Mouse (Mus musculus) layer of hippocampus, postnatal 25 days (tissue): ENCODE data around the gene Tnfrsf8. TPM values are rescaled to one million over a fixed set of nuclear protein-coding genes. Genes with fewer than 3 reads are reported as not detected.

Experiments used
- DNase-seq, 2 experiments: peaks; one replicate each; pipeline ENCODE4 v3.0.0; 2022; ENCODE audit warnings: mixed read lengths in 2 of 2, low spot score in 1 of 2; ENCODE audit errors: extremely low spot score in 1 of 2
- total RNA-seq, 2 experiments: library from RNA; stranded (reverse); gene quantifications; 2 replicates each; pipeline ENCODE4 v1.2.3; 2021

Tnfrsf8 gene
- total RNA-seq, 2 experiments from 2014 or later = 0.79 to 1.1 TPM

DNA sequence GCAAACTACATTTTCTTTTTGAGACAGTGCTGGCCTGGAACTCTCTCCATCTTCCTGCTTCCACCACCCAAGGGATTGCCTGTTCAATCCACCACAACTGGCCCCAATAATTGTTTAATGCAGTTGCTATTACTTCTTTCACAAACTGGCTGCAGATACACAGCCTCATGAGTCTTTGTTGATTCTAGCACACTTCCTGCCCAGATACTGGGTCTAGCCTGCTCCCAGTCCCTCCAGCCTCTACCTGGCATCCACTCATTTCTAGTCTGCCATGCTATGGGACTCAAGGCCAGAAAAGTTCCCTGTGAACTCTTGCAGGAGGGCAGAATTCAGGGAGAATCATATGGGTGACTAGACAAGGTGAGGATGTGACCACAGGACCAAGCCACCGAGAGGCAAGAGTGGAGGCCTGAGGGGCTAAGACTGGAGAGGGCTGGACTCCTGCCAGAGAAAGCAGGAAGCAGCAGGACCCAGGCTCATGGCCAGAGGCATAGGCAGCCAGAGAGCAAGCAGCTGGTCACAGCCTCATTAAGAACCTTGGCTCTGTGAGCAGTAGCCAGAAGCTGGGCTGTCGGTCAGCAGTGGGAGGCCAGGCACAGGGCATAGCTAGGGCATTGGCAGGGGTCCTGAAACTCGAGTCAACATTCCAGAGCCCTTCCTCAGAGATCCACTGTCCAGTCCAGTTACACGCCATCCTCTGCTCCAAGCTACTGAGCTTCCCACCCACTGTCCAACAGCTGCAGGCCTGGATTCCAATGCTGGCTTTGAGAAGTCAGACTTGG is 75.7 kb downstream of the Tnfrsf8 start:
- DNase-seq = no peak

DNA sequence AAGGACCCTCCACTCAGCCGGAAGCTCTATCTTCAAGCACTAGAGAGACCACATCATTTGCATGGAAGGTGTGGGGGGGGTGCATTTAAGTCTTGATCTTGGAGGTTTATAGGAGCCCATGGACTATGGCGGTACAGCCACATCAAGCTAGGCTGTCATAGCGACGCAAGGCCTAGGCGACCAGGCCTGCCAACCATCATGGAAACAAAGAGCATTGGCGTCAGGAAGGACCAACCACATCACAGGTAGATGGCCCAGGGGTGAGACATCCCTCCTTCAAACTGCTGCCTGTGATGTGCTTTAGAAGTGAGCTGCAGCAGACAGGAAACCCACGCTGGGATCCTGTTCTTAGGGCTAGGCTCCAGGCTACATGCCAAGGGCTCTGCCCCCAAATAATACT is 78.9 kb downstream of the Tnfrsf8 start:
- DNase-seq = no peak

DNA sequence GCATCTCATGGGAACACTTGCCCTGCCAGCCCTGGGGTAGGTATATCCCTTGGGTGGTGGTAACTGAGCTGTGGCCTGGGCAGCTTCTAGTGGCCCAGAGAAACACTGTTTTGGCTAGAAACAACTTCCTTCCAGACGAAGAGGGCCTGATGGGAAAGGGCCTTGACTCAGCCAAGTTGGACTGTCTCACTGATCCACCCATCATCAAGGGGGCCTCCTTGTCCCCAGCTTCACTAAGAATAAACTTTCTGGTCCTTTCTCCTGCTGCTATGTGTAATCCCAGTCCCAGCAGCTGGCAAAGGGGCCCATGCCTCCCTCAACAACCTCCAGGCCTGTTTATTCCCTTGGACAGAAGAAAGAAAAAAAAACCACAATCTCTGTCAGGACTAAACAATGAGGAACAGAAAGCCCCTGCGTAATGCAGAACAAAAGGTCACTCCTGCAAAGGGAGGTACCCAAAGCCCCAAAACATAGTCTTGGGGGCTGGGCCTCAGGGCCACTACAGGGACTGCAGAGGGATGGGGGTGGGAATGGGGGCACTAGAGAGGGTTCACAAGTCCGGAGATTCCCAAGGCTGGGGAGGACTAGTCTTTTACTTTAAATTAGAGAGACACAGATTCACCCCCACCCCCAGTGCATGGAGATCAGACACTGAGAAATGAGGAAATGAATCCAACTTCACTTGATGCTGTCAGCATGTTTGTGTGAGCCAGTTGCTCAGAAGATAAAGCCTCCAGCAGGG is 81.3 kb downstream of the Tnfrsf8 start:
- DNase-seq = no peak

DNA sequence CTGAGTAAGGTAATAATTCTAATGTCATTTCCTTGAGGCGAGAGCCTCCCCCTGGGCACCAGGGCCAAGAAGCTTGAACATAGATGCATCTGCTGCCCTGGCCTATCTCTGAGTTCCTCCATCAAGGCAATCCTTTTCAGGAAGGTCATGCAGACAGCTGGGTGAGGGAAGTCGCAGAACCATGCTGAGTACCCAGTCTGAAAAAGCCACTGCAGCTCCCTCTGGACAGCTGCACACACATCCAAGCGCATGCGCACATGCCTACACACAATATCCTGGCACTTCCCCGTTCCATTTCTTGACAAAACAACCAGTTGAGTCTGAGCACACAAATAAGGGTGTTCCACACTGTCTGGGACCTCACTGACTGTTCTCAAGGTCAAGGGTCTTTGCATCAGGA is 83.2 kb downstream of the Tnfrsf8 start:
- no peak for DNase-seq

DNA sequence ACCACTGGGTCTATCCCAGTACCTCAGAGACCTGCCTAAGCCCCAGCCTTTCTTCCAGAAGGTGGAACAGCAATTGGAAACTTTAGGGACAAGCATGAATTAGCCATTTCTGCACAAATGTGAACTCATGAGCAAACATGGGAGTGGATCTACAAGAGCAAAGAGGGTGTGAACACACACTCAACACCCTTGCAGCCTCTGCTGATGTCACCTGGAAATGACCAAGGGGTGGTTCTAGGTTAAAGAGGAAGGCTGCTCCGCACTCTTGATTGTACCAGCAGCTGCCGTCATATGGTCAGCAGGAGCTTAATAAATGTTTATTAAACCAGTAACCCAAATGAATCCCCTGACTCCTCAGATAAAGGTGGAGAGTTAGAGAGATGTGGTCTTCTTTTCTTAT is 84.3 kb downstream of the Tnfrsf8 start:
- DNase-seq = no peak

DNA sequence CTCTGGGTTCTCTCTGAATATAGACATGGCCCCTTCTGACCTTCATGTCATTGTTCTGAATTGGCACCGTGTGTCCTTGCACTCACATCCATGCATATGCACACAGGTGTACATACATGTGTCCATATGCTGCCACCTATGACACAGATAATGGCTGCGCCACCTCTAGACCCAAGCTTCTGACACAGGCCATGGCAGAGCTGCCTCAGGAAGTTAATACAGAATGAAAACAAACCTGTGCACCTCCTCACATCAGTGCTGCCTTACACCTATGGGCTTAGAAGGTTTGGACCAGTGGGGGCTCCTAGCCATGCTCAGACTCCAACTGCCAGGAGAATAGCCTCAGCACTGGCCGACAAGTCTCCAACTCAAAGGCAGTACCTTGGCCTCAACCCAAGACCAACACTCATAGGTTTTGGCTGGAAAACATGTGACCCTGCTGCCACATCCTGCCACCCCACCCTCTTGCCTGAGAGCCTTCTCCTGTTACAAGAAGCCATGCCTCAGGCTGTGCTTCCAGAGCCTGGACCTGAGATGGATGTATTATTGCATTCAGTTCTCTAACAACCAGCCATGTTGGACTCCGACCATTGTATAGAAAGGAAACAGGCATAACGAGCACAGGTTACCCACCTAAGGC is 85.3 kb downstream of the Tnfrsf8 start:
- DNase-seq = no peak

DNA sequence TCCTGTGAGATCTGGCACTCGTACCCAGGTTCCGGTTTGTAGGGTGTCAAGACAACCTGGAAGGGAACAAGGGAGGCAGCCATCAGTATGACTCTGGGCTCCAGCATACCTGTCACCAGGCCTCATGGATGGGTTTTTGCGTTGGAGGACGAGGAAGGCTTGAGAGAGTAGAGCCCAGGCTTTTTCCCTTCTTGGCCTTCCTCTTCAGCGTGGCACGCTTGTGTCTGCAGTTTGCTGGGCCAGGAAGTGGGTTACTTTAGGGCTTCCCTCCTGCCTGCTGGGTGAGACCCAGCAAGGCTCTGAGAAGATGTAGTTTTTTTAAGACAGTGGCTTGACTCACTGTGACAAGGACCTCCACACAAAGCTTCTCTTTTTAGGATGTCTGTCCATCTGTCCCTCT is 85.9 kb downstream of the Tnfrsf8 start:
- DNase-seq = no peak

DNA sequence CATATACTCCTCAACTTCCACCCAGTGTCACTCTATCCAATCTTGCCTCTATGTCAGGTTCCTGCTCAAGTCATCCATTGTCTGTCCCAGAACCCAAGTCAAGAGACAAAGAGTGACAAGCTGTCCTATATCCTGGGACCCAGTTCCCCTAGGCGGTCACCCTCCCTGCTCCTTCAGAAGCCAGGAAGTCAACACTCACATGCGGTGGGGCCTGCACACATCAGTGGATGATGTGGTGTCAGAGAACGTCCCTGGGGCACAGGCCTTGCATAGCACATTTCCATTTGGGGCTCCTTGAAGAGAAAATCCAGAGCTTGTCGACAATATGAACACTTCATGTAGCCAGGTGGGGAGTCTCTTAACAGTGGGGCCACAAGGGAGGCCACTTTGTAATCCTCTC is 90.4 kb downstream of the Tnfrsf8 start:
- no peak for DNase-seq

DNA sequence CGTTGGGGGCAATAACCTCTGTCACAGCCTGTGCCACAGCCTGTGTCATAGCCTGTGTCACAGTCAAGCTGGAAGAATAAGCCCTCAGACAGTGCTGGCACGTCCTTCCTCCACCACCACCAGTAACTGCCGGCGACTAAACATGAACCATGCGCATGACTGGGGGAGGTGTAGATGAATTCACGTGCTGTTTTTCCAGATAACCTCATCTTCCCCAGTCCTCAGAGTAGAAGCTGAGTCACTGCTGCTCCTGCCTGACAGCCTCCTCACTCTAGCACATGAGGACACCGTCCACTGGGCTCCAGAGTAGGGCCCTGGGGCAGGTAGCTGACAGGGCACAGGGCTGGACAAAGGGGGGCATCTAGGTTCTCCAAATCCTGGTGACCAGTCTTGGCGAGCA is 92.9 kb downstream of the Tnfrsf8 start:
- no peak for DNase-seq

DNA sequence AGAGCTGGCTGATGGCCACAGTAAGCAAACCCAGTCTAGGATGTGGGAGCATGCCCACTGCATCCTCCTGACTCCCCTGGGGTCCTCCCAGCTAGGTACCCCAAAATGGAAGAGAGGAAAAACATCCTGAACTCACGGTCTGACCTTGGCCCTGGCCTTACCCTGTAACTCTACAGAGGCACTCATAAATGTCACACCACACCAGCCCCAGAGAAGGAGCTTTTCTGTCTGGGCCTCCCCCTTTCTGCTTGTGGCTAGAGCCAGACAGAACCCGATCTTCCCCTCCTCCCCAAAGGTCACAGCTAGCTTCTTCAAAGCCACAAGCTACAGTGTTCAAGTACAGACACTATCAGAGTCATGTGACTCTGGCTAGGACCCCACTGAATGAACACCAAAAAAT is 93.6 kb downstream of the Tnfrsf8 start:
- DNase-seq = no peak

DNA sequence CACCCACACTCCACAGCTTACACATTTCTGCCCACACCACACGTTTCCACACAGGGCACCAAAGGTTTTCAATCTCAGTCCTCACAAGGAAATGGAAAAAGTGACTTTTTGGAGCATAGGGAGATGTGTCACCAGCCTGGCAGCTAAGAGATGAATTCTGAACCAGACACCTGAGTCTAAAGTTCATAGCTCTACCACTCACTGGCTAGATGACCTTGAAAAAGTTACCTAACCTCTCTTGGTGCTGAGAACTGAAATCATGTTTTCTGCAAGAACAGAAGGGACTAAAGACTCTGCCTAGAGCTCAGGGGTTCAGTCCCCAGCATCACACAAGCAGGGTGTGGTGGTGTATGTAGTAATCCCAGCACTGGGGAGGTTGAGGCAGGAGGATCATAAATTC is 95.0 kb downstream of the Tnfrsf8 start:
- no peak for DNase-seq

DNA sequence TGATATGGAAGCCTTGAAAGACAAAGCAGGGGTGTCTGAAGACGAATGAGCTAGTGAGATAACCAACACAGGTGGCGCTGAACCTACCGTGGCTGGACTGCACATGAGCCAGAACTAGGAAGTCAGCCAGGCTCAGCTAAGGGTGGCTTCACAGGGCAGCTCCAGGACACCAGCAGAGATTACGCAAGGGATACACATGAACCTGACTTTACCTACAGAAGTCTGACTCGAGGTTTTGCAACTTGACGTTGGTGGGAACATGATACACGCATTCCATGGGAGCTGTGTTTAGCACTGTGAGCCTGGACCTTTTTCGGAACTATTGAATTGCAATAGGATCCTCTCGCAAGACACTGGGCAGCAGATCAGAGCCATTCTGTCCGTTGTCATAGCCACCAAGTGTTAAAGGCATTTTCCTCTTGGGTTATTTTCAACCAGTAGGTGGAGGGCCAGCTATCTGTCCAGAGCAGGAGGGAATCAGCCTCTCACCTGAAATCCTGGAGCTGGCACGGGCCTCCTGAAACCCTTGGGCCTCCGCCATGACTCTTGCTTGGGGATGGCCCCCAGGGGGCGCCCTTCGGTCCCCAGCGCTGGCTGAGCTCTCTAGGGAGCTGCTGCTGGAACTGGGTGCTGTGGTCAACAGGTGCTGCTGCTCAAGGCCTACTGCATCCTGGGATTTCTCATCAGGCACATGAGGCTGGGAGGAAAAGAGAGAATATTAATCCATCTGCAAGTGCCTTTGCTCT is 95.6 kb downstream of the Tnfrsf8 start:
- DNase-seq = peak in 1 of 2 experiments; percentile 42

DNA sequence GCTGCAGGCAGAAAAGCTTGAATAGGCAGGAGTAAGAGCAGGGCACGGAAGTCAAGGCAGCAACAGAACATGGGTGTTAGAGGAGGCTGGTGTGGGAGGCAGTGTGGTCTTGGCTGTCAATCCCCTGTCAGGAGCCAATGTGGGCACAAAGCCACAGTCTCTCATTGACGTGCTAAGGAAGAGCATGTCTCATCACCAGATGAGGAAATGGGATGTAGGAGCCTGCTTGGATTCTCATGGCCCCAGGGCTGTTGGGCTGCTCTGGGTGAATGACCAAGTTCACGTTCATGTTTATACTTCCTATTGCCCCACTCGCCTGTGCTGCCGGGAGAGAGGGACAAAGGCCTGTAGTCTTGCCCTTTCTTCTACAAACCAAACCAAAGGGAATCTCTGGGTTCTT is 97.1 kb downstream of the Tnfrsf8 start:
- DNase-seq = no peak

Other genes starting within 250 kb of the Tnfrsf8 start
- gene Vps13d, start 120.2 kb downstream of the Tnfrsf8 start, total RNA-seq = 10 to 100 TPM; 60.5 to 66.0 TPM
- 1 to 10 TPM; 2.5 to 3.2 TPM for gene Tnfrsf1b, start 68.3 kb downstream of the Tnfrsf8 start, total RNA-seq
- under 1 TPM; 0.19 to 0.39 TPM for gene Zfp990, start 195.6 kb upstream of the Tnfrsf8 start, total RNA-seq